Mouse (Mus musculus): Measurements from ENCODE around the gene Tmem125. TPM values are rescaled to one million over a fixed set of nuclear protein-coding genes. Genes with fewer than 3 reads are reported as not detected.
"Not testable (repeated sequence)": the region's sequence is repeated elsewhere in the genome, so short reads cannot be mapped to it uniquely, and the experiment has no call there.

Gene Tmem125
- polyA plus RNA-seq, 1 experiment from 2014 or later = 41.3 TPM

GRCm38 (mm10) chr4:118523976-118524375, 19.9 kb downstream of the Tmem125 start:
- 60% methylated on average over 7 of the region's 7 CpGs for WGBS
- ATAC-seq (ENCODE audit: low FRiP score, low TSS enrichment) (no peak), DNase-seq (ENCODE audit: low spot score) (no peak)
- no peak overlapping the region for H3K4me2 ChIP-seq (replicated peaks; ENCODE audit: low read depth)
- no peaks in the 10 kb centered on the region for H3K4me1 ChIP-seq (replicated peaks; ENCODE audit: control insufficient read depth, insufficient read depth)
- no peaks in the 10 kb centered on the region for H3K27me3 ChIP-seq (ENCODE audit: control insufficient read depth, insufficient read depth, low read length)
- H3K36me3 ChIP-seq (ENCODE audit: control insufficient read depth, insufficient read depth, low read length) = no peaks in the 10 kb centered on the region
- H3K27ac ChIP-seq (replicated peaks) = no peak overlapping the region
- H3K9ac ChIP-seq (ENCODE audit: low read length) = no peak overlapping the region
- TF ChIP-seq EP300 (optimal IDR thresholded peaks at IDR 0.05) = no peak
- TF ChIP-seq CTCF (IDR thresholded peaks at IDR 0.05; ENCODE audit: low read depth) = no peak
- H3K4me3 ChIP-seq (ENCODE audit: low read depth, low read length) = no peak overlapping the region
- no peaks in the 10 kb centered on the region for H3K9me3 ChIP-seq (ENCODE audit: control insufficient read depth, low read length)

GRCm38 (mm10) chr4:118522248-118522647, 21.6 kb downstream of the Tmem125 start:
- no peak overlapping the region for H3K4me3 ChIP-seq (ENCODE audit: low read depth, low read length)
- H3K4me2 ChIP-seq (replicated peaks; ENCODE audit: low read depth) = no peak overlapping the region
- no peaks in the 10 kb centered on the region for H3K9me3 ChIP-seq (ENCODE audit: control insufficient read depth, low read length)
- DNase-seq (ENCODE audit: low spot score) (no peak), ATAC-seq (ENCODE audit: low FRiP score, low TSS enrichment) (no peak)
- WGBS = 75% methylated on average over 7 of the region's 7 CpGs
- no peaks in the 10 kb centered on the region for H3K27me3 ChIP-seq (ENCODE audit: control insufficient read depth, insufficient read depth, low read length)
- H3K4me1 ChIP-seq (replicated peaks; ENCODE audit: control insufficient read depth, insufficient read depth) = no peaks in the 10 kb centered on the region
- H3K36me3 ChIP-seq (ENCODE audit: control insufficient read depth, insufficient read depth, low read length) = no peaks in the 10 kb centered on the region
- TF ChIP-seq EP300 (optimal IDR thresholded peaks at IDR 0.05) (no peak), CTCF (IDR thresholded peaks at IDR 0.05; ENCODE audit: low read depth) (no peak)
- no peak overlapping the region for H3K9ac ChIP-seq (ENCODE audit: low read length)
- H3K27ac ChIP-seq (replicated peaks) = no peak overlapping the region

- TF ChIP-seq EP300 (optimal IDR thresholded peaks at IDR 0.05) = no peak
- TF ChIP-seq CTCF (IDR thresholded peaks at IDR 0.05; ENCODE audit: low read depth) = no peak
- Histone ChIP-seq H3K4me3 (ENCODE audit: low read depth, low read length) (no peak overlapping the region), H3K27me3 (ENCODE audit: control insufficient read depth, insufficient read depth, low read length) (no peaks in the 10 kb centered on the region), H3K9me3 (ENCODE audit: control insufficient read depth, low read length) (no peaks in the 10 kb centered on the region), H3K4me2 (replicated peaks; ENCODE audit: low read depth) (no peak overlapping the region), H3K9ac (ENCODE audit: low read length) (no peak overlapping the region), H3K27ac (replicated peaks) (peak overlapping the region; percentile 84), H3K36me3 (ENCODE audit: control insufficient read depth, insufficient read depth, low read length) (no peaks in the 10 kb centered on the region), H3K4me1 (replicated peaks; ENCODE audit: control insufficient read depth, insufficient read depth) (no peaks in the 10 kb centered on the region)
- ATAC-seq (ENCODE audit: low FRiP score, low TSS enrichment) (peak; percentile 14; the same call in 1 of the 2 replicates), DNase-seq (ENCODE audit: low spot score) (no peak)
- WGBS = 54% methylated on average over 5 of the region's 5 CpGs
Measured at GRCm38 (mm10) chr4:118518208-118518607, 25.6 kb downstream of the Tmem125 start.

- peak; percentile 85 for ATAC-seq (ENCODE audit: low FRiP score, low TSS enrichment)
- Histone ChIP-seq H3K36me3 (ENCODE audit: control insufficient read depth, insufficient read depth, low read length) (no peaks in the 10 kb centered on the region), H3K27me3 (ENCODE audit: control insufficient read depth, insufficient read depth, low read length) (no peaks in the 10 kb centered on the region), H3K4me3 (ENCODE audit: low read depth, low read length) (no peak overlapping the region), H3K9me3 (ENCODE audit: control insufficient read depth, low read length) (no peaks in the 10 kb centered on the region), H3K27ac (replicated peaks) (peak overlapping the region; percentile 84), H3K4me1 (replicated peaks; ENCODE audit: control insufficient read depth, insufficient read depth) (no peaks in the 10 kb centered on the region), H3K9ac (ENCODE audit: low read length) (no peak overlapping the region), H3K4me2 (replicated peaks; ENCODE audit: low read depth) (0 out of 2 replicates have a peak overlapping the region, but pooled peaks have one; percentile 11)
- no peak for TF ChIP-seq EP300 (optimal IDR thresholded peaks at IDR 0.05)
- TF ChIP-seq CTCF (IDR thresholded peaks at IDR 0.05; ENCODE audit: low read depth) = no peak
- WGBS = 37% methylated on average over 16 of the region's 16 CpGs
- no peak for DNase-seq (ENCODE audit: low spot score)
Measured at GRCm38 (mm10) chr4:118517497-118518146, 26.2 kb downstream of the Tmem125 start.

- H3K9ac ChIP-seq (ENCODE audit: low read length) = no peak overlapping the region
- peak overlapping the region; percentile 81 for H3K27ac ChIP-seq (replicated peaks)
- peak overlapping the region; percentile 11; the same call in 1 of the 2 replicates for H3K4me2 ChIP-seq (replicated peaks; ENCODE audit: low read depth)
Measured at GRCm38 (mm10) chr4:118516699-118517496, 26.9 kb downstream of the Tmem125 start.

GRCm38 (mm10) chr4:118509050-118509449, 34.8 kb downstream of the Tmem125 start:
- peak; percentile 74 for TF ChIP-seq EP300 (optimal IDR thresholded peaks at IDR 0.05)
- no peak for TF ChIP-seq CTCF (IDR thresholded peaks at IDR 0.05; ENCODE audit: low read depth)
- Histone ChIP-seq H3K9ac (ENCODE audit: low read length) (no peak overlapping the region), H3K9me3 (ENCODE audit: control insufficient read depth, low read length) (no peaks in the 10 kb centered on the region), H3K36me3 (ENCODE audit: control insufficient read depth, insufficient read depth, low read length) (no peaks in the 10 kb centered on the region), H3K4me1 (replicated peaks; ENCODE audit: control insufficient read depth, insufficient read depth) (no peaks in the 10 kb centered on the region), H3K27me3 (ENCODE audit: control insufficient read depth, insufficient read depth, low read length) (no peaks in the 10 kb centered on the region), H3K4me3 (ENCODE audit: low read depth, low read length) (no peak overlapping the region), H3K4me2 (replicated peaks; ENCODE audit: low read depth) (no peak overlapping the region), H3K27ac (replicated peaks) (0 out of 2 replicates have a peak overlapping the region, but pooled peaks have one; percentile 18)
- ATAC-seq (ENCODE audit: low FRiP score, low TSS enrichment) = no peak
- DNase-seq (ENCODE audit: low spot score) = no peak
- WGBS = 29% methylated on average over 6 of the region's 6 CpGs

More at GRCm38 (mm10) chr4:118516699-118517496, 26.9 kb downstream of the Tmem125 start:
- Histone ChIP-seq H3K9me3 (ENCODE audit: control insufficient read depth, low read length) (no peaks in the 10 kb centered on the region), H3K27me3 (ENCODE audit: control insufficient read depth, insufficient read depth, low read length) (no peaks in the 10 kb centered on the region), H3K4me1 (replicated peaks; ENCODE audit: control insufficient read depth, insufficient read depth) (no peaks in the 10 kb centered on the region), H3K4me3 (ENCODE audit: low read depth, low read length) (no peak overlapping the region), H3K36me3 (ENCODE audit: control insufficient read depth, insufficient read depth, low read length) (no peaks in the 10 kb centered on the region)
- WGBS = 18% methylated on average over 20 of the region's 20 CpGs
- peak; percentile 84 for DNase-seq (ENCODE audit: low spot score)
- TF ChIP-seq EP300 (optimal IDR thresholded peaks at IDR 0.05) = no peak
- TF ChIP-seq CTCF (IDR thresholded peaks at IDR 0.05; ENCODE audit: low read depth) = peak; percentile 31
- ATAC-seq (ENCODE audit: low FRiP score, low TSS enrichment) = peak; percentile 83

- not testable (repeated sequence) for H3K27me3 ChIP-seq (ENCODE audit: control insufficient read depth, insufficient read depth, low read length); H3K4me2 ChIP-seq (replicated peaks; ENCODE audit: low read depth); H3K4me1 ChIP-seq (replicated peaks; ENCODE audit: control insufficient read depth, insufficient read depth); H3K36me3 ChIP-seq (ENCODE audit: control insufficient read depth, insufficient read depth, low read length); DNase-seq (ENCODE audit: low spot score); H3K4me3 ChIP-seq (ENCODE audit: low read depth, low read length); H3K27ac ChIP-seq (replicated peaks); ATAC-seq (ENCODE audit: low FRiP score, low TSS enrichment); H3K9me3 ChIP-seq (ENCODE audit: control insufficient read depth, low read length); H3K9ac ChIP-seq (ENCODE audit: low read length)
- WGBS = 56% methylated on average over 1 of the region's 1 CpGs
Measured at GRCm38 (mm10) chr4:118507171-118507570, 36.7 kb downstream of the Tmem125 start.

All from stomach, postnatal 0 days (tissue).